Mouse (Mus musculus) 416B (cell line): ENCODE measurements around the gene Slc6a11.

Source experiments
- DNase-seq: peaks from one replicate; pipeline ENCODE4 v3.0.0; 2011; ENCODE audit warnings: low read depth

The Slc6a11 gene

DNA sequence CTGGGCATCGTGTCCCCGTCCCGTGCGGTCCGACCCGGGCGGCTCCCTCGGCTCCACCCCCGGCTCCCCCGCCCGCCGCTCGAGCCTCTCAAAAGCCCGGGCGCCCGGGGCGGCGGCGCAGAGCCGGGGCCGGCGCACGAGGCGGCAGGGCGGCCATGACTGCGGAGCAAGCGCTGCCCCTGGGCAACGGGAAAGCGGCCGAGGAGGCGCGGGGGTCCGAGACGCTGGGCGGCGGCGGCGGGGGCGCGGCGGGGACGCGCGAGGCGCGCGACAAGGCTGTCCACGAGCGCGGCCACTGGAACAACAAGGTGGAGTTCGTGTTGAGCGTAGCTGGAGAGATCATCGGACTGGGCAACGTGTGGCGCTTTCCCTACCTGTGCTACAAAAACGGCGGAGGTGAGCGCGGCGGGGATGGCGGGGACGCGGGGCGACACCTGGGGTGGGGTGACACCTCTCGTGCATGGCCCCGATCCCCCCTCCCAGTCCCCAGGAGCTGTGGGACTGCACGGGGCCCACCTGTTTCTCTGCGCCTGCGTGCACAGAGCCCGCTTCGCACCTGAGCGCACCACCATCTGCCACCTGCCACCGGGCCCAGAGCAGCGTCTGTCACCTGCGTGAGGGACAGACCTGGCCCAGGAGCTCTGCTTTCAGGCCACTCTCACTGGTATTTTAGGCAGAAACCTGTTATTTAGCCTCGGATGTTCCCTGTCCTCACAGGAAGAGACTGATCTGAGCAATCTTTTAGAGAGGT is at the start of gene Slc6a11:
Slc6a11 (plus strand) TSS at position 120 of the 751 bp plus-strand sequence.
- DNase-seq, result no peak

DNA sequence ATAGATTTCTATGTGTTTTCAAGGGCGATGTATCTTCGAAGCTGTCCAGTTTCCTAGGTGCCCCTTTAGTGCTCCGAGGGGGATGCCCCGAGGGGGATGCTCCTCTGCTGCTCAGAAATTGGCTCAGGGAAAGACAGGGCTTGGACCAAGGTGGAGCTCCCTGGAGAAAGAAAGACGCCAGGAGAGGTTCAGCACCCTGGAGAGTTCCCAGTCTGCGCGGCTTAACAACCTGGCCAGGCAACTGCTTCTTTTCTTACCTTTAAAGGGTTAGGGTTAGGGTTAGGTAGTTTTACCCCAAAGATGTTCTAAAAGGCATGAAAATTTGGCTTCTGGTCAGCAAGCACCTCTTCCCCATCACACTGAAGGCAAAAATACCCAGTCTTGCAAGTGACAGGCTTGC is 43.9 kb upstream of the Slc6a11 start:
- peak; percentile 28 for DNase-seq

GRCm38 (mm10) chr6:114089626-114090025 is 41.4 kb upstream of the Slc6a11 start:
- peak; percentile 47 for DNase-seq

DNA sequence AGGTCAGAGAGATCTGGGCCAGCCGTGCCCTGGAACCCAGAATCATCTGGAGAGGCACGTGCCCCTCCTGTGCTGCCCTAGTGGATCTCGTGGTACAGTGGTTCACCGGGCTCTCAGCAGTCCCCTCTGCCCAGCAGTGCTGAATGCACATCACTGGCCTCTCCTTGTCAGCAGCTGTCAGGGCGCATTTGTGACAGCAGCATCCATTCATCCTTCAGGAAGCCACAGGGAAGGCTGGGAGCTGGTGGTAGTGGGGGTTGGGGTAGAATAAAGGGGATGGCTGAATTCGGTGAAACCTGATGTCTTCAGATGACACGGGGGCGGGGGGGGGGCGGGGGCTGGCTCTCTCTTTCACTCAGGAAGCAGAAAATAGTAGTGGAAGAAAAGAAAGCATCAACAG is 38.8 kb upstream of the Slc6a11 start:
- no peak for DNase-seq

GRCm38 (mm10) chr6:114094251-114094650 is 36.8 kb upstream of the Slc6a11 start:
- DNase-seq, result no peak

DNA sequence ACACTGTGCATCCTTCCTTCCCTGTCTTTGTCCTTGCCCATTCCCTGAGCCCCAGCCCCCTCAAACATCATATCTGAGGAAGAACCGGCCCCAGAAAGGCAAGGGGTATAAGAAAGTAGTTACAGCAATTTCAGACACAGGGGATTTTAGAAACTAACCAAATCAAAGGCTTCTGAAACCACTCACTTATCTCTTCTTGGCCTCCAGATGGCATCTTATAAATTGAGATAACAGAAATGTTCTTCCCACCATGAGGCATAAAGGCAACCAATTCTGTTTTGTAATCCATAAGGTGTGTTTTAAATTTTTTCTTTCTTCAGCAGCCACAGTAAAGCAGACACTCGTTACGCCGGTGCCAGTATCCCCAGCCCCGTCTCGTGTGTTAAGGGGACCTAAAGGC is 34.5 kb upstream of the Slc6a11 start:
- DNase-seq, result no peak

- DNase-seq, result no peak
These were observed 29.1 kb upstream of the Slc6a11 start for GRCm38 (mm10) chr6:114101923-114102322.

- DNase-seq, result no peak
These were observed 11.5 kb upstream of the Slc6a11 start for GRCm38 (mm10) chr6:114119507-114119906.

DNA sequence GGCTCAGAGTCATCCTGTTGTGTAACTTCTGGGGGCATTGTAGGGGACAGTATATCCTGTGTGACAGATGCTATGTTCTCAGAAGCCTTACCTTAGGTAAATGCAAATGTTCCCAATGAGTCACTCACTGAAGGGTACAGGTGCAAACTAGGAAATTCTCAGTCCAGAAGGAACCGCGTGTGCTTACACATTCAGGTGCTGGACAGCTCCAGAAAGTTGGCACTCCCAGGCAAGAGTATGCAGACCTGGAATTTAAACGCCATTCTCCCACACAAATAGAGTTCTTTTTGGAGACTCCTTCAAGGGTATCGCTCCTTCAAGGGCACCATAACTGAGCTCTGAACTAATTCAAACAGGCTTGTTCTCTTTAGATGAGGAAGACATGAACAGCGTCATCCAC is 5.5 kb upstream of the Slc6a11 start:
- no peak for DNase-seq

DNA sequence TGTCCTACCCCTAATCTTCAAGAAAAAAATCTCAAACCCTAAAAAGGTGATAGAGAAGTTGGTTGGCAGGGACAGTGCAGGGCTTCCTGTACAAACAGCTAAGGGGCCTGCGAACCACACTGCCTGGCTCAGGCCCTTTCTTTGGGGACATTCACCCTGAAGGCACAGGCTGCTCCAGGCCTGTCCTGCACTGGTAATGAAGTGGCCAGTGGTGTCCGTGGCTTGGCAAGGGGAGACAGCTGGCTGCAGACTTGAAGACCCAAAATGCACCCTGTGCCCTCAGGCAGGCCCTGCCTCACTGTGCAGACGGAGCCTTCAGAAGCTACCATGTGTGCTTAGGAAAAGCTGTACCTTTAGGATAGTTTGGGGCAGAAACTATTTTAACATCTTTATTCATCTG is 1.4 kb downstream of the Slc6a11 start:
- no peak for DNase-seq

DNA sequence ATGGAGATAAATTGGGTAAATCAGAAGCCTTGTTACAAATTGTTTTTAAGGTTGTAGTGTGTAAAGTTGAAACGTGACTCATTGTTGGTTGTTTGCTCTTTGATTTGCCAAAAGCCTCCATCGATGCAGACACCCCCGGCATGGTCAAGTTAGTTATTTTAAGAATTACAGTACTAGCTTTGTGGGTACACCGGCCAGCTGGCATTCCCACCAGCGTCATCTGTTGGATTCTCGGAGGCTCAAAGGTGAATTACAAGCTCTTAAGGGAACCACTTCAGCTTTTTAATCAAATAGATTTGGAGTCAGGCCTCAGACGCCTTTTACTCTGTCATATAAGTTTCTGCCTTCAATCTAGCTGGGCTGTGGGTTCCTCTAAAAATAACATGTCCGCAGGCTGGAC is 1.9 kb downstream of the Slc6a11 start:
- DNase-seq, result no peak

DNA sequence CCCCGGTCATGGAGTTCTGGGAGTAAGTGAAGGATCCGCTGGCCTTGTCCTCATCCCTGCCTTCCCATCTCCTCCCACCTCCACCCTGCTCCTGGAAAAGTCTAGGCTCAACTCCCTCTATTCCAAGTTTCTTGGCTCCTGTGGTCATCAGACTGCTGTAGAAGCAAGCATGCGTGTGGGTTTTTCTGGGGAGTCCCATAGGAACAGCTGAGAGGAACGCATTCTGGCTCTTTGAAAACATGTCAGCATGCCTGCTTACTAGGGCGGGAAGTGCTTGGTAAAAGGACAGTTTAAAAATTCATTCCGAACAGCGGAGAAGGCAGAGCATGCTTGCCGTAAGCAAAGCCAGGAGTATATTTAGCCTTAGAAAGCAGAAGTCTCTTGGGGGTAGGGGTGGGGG is 7.9 kb downstream of the Slc6a11 start:
- DNase-seq, result no peak

DNA sequence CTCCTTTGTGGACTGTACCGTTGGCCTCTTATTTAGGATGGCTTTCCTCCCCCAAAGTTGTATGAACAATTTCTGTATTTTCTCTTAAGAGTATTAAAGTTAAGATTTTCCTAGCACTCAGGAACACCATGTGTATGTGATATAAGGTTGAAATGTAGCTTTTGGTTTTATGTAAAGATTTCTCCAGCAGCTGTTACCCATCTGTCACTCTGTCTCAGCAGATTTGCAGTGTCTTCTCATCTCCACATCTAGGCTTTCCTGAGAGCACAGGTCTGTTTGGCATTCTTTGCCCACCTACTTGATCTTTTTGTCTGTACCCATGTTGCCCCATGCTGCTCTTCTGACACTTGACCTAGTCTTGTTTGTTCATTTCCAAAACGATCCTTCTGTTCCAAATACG is 10.4 kb downstream of the Slc6a11 start:
- no peak for DNase-seq

GRCm38 (mm10) chr6:114142480-114142879 is 11.4 kb downstream of the Slc6a11 start:
- DNase-seq, result no peak

- DNase-seq, result no peak
These were observed 12.5 kb downstream of the Slc6a11 start for GRCm38 (mm10) chr6:114143544-114143943.

DNA sequence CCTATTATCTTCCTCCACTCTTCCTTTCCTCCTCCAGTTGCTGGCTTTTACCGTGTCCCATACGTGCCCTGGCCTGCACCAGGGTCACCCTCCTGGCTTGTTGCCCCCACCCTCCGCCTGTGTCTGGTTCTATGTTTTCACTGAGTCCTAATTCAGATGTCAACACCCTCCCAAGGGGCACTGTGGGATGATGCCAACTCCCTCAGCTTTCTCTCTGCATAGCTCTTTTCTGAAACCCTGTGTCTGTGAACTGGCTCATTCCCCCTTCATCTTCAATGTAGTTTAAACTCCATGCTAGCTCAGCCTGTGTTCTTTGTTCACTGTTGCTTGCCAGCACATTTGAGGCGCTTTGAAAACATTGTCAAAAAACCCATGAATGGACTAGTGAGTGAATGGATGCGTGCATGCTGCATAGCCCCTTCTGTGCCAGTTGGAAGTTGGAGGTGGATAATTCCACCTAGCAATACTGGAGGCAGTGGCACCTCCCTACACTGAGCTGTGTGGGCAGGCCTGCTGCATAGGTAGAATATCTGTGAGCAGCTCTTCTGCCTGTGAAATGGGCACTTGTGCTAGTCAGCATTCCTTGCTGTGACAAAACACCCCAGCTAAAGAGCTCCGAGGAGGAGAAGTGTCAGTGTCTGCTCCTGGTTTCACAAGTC is 13.5 kb downstream of the Slc6a11 start:
- no peak for DNase-seq

DNA sequence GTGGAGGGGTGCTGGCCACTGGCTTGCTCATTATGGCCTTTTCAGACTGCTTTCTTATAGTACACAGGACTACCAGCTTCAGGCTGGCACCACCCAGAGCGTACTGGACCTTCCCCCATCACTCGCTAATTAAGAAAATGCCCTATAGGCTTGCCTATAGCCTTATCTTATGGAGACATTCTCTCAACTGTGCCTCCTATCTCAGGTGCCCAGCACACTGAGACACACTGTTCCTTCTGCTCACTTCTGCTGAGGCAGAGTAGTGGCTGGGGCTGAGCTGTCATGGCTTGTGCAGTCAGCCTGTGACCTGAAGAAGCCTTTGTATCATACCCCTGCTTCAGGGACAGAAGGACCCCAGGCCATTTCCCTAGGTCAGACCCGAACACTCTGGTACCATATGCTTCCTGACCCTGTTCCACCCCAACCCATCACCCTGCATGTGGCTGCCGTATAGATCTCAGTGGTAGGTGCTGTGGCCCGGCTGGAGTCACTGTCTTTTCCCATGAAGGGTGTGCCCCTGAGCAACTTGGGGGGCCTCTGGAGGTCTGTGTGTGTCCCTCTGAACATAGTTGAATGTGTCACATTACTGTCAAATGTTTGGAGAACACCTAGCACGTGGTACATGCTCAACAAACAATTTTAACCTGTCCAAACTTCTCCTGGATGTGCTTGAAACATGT is 14.7 kb downstream of the Slc6a11 start:
- no peak for DNase-seq

DNA sequence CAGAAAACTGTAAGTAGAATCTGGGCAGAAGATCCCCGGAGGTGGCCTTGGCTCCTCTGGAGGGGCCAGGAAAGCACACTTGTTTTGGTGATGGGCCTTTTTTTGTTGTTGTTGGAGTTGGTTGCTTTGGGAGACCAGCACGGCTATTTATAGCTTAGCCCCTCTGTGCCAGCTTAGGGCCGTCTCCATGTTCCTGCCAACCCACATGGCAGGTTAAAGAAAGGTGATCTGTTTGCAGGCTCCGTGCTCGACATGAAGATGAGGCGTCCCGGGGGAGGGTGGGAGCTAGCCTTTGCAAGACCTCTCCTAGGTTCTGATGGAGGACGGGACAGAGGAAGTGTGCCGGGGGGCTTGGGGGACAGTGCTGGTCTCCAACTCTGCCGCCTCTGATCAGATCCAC is 24.7 kb downstream of the Slc6a11 start:
- DNase-seq, result no peak

- no peak for DNase-seq
These were observed 27.8 kb downstream of the Slc6a11 start for GRCm38 (mm10) chr6:114158811-114159210.

DNA sequence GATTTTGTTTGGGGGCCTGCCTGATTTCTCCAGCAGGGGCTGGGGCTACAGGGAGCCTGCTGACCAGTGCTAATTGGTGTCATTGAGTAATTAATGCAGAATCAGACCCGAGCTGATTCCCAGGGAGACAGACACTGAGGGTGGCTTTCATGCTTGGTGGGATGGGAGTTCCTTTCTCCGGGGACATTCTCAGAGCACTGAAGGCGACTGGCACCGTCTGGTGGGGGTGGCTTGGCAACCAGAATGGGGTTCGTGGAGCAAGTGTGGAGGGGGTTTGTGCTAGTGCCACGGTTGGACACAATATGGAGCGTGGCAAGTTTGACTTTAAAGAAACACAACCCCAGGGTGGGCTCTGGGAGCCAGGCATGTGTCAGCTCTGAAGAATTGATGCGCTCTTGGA is 29.7 kb downstream of the Slc6a11 start:
- DNase-seq, result no peak

GRCm38 (mm10) chr6:114174052-114174397 is 43.0 kb downstream of the Slc6a11 start:
- DNase-seq, result no peak

GRCm38 (mm10) chr6:114174398-114175140 is 43.5 kb downstream of the Slc6a11 start:
- no peak for DNase-seq

- DNase-seq, result no peak
These were observed 47.1 kb downstream of the Slc6a11 start for GRCm38 (mm10) chr6:114178141-114178540.
